Mouse (Mus musculus): ENCODE measurements around the gene Myh15.

Myh15 gene

DNA sequence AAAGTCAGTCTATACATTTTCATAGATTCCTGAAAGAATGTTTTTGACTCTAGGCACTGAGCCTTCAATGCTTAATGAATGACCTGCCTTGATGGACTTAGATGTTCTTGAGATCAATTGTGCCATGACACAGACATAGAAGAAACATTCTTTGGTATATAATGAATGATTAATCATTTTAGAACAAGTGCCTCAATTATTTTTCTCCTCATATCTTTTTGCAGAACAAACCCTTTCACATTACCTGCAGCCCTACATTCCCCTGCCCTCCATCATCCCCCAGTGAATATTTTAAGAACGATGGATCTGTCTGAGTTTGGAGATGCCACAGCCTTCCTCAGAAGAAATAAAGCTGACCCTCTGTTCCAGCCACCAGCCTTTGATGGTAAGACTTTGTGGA is at the start of gene Myh15:
Gene Myh15 (plus strand): TSS at position 301 of the 400 bp plus-strand sequence.
- in situ Hi-C loops (cut with MboI; ENCODE audit: low pct_unique_long_range_greater_than_20kb in 1 of 2, low sequenced_read_pairs in 2 of 2, unreplicated experiment in 1 of 2) = no loop called here

DNA sequence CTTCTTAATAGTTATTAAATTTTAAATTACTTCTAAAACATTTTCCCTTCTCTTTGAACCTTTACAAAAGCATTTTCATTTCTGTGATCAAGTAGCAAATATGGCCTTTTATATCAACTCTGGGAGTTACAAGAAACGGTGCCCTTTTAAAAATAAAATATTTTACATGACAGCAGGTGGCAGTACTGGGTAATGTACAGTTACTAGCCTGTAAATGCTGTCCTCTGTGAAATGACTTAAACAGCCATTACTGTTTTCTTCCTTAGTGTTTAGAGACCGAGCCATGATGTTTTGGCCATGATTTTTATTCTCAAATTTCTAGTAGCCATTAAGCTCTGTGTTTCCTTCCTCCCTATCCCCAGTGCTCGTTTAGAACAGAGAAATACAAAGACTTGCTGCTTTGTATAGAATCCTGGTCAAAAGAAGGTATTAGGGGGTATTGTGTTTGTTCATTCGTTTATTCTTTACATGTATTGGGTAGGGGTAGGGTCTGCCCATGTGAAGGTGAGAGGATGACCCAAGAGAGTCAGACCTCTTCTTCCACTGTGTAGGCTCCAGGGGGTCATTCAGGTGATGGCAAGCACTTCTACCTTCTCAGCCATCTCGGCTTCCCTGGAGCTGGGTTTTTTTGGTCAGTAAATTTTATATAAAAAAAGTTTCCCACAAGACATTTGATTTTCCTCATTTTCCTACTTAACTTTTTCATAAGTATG is 40.5 kb upstream of the Myh15 start:
- in situ Hi-C loops (cut with MboI; ENCODE audit: low pct_unique_long_range_greater_than_20kb in 1 of 2, low sequenced_read_pairs in 2 of 2, unreplicated experiment in 1 of 2) = no loop called here

DNA sequence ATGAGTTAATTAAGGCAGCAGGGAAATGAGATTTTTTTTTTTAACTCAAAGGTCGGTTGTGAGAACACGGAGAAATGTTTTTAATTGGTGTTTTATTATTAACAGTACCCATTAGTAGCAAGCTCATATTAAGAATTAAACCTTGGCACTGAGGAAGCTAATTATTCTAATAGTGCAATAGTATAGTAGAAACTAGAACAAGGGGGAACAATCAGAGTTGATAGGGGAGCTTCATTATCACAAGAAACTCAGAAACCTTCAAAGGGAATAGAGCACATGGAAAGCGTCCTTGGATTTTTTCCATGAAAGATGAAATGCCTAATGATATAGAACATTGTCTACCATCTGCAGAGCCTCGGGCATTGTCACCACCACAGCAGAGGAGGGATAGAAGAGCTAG is 21.4 kb upstream of the Myh15 start:
- in situ Hi-C loops (cut with MboI; ENCODE audit: low pct_unique_long_range_greater_than_20kb in 1 of 2, low sequenced_read_pairs in 2 of 2, unreplicated experiment in 1 of 2) = no loop called here

DNA sequence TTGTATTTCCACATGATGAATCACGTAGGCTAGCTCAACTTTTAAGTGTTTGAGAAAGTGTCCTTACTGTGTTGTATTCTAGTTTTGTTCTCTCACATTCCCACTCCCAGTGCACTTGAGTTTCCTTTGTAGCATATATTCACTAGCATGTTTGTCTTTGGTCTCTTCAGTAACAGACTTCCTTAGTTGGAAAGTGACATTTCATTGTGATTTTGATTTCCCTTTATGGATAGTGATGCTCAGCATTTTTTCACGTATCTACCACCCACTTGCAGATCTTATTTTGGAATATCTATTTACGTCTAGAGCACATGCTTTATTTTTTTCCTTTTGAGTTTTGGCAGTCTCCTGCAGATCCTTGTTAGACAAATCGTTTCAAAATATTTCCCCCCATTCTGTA is 19.5 kb upstream of the Myh15 start:
- in situ Hi-C loops (cut with MboI; ENCODE audit: low pct_unique_long_range_greater_than_20kb in 1 of 2, low sequenced_read_pairs in 2 of 2, unreplicated experiment in 1 of 2) = no loop called here

DNA sequence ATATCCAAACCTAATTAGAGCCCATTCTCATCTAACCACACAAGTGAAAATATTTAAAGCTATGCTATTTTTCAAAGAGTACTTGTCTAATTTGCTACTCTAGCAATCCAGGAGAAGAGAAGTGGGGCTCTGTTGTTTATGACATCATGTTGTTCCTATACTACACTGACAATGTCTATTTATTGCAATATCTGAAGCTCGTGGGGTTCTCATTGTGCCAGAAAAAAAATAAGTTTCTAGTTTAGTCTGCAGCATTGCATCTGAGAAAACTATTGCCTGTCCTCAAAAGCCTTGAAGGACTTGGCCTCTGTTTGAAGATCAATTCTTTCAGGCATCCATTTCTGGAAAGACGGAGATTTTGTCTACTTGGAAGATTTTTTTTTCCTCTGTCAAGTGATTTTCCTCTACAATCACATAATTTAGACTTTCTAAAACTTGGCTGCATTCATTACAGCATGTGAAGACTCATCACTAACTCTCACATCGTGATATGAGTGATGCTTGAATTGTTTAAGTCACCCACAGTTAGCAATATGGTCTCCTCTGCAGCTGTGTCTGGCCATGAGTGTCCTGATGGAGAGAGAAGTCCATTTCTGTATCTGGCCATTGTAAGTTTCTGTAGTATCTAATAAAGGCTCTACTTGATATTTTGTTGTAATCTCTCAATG is 16.6 kb upstream of the Myh15 start:
- in situ Hi-C loops (cut with MboI; ENCODE audit: low pct_unique_long_range_greater_than_20kb in 1 of 2, low sequenced_read_pairs in 2 of 2, unreplicated experiment in 1 of 2) = no loop called here

DNA sequence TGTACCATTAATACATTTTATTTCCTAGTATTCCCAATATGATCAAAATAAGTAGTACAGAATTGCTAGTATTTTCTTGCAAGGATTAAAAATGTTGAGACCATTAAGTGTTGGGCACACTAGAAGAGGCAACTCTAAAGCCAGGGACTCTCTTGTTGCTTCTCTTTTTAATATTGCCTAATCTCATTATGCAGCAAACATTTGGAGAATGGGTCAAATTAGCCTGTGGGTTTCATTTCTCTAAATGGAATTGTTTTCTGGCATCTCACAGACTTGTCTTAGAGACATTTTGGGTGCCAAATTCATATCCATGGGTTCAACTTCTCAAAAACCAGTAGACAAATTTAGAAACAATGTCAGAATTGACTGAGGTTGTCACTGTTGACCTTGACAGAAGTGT is 8.1 kb upstream of the Myh15 start:
- in situ Hi-C loops (cut with MboI; ENCODE audit: low pct_unique_long_range_greater_than_20kb in 1 of 2, low sequenced_read_pairs in 2 of 2, unreplicated experiment in 1 of 2) = no loop called here

DNA sequence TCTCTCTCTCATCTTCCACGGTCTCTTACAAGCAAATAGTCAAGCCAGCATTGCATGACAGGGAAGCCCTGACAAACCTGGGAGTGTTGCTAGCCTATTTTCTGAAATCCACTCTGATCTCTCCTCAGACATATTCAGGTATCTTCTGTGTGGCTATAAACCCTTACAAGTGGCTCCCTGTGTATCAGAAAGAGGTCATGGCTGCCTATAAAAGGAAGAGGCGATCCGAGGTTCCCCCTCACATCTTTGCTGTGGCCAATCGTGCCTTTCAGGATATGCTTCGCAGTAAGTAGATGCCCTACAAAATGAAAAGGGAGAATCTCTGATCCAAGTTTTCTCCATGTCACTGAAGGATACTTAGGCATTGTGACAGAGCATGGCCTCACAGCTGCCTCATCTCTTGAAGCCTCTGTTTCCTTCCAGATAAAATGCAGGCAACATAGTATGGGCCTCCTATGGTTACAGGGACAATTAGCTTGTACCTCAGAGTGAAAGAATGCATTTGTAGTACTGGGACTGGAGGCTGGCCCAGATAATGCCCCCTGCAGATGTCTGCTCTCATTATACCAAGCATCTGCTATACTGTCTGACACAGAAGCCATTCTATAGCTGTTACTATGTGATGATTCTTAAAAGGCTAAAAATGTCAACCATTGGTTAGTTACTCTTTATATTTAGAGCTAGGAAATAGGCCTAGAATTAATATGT is 12.1 kb downstream of the Myh15 start:
- in situ Hi-C loops (cut with MboI; ENCODE audit: low pct_unique_long_range_greater_than_20kb in 1 of 2, low sequenced_read_pairs in 2 of 2, unreplicated experiment in 1 of 2) = no loop called here

DNA sequence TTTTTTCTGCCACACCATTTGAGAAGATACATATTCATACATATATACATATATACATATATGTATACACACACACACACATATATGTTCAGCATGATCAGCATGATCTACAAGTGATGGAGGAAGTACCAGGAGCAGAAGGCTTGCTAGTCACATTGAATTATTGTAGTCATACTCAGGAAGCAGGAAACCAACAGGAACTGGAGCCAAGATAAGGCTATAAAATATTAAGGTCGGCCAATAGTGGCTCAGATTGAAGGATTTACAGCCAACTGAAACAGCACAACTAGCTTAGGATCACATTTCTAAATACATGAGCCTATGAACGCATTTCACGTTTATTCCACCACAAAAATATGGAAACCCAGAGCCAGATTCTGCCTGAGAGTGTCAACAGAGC is 14.0 kb downstream of the Myh15 start:
- in situ Hi-C loops (cut with MboI; ENCODE audit: low pct_unique_long_range_greater_than_20kb in 1 of 2, low sequenced_read_pairs in 2 of 2, unreplicated experiment in 1 of 2) = no loop called here

DNA sequence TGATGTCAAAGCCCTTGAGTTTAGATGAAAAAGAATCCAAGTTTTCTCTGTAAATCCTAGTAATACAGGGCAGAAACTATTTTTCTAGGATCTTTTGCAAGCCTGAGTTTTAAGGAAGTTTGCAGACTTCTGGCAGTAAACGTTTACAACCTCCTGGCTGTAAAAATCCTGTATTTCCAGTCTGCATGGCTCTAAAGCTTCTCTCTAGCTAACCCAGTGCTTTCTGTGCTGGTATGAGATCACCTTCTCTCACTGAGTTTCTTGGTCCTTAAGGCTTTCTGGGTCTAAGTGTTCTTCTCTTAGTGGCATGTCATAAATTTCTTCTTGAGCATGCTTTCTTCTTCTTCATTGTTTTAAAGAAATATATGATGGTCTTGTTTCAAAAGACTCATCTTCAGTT is 70.7 kb downstream of the Myh15 start:
- in situ Hi-C loops (cut with MboI; ENCODE audit: low pct_unique_long_range_greater_than_20kb in 1 of 2, low sequenced_read_pairs in 2 of 2, unreplicated experiment in 1 of 2) = no loop called here

DNA sequence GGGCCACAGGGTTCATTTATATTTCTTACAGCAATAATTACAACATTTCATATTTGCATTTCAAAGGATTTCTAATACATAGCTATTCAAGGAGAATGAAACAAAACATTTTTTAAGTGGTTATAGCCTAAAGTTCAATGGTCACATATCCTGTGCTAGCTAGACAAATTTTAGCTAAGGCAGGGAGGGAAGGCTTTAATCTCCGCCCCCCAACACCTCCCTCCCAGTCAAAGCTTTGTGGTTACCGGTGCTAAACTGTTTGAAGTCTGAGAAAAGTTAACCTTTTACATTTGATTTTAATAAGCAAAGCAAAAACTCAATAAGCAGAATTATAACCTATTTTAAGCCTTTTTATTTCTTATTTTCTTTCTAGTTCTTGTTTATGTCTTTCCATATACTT is 98.9 kb downstream of the Myh15 start:
- in situ Hi-C loops (cut with MboI; ENCODE audit: low pct_unique_long_range_greater_than_20kb in 1 of 2, low sequenced_read_pairs in 2 of 2, unreplicated experiment in 1 of 2) = no loop called here

DNA sequence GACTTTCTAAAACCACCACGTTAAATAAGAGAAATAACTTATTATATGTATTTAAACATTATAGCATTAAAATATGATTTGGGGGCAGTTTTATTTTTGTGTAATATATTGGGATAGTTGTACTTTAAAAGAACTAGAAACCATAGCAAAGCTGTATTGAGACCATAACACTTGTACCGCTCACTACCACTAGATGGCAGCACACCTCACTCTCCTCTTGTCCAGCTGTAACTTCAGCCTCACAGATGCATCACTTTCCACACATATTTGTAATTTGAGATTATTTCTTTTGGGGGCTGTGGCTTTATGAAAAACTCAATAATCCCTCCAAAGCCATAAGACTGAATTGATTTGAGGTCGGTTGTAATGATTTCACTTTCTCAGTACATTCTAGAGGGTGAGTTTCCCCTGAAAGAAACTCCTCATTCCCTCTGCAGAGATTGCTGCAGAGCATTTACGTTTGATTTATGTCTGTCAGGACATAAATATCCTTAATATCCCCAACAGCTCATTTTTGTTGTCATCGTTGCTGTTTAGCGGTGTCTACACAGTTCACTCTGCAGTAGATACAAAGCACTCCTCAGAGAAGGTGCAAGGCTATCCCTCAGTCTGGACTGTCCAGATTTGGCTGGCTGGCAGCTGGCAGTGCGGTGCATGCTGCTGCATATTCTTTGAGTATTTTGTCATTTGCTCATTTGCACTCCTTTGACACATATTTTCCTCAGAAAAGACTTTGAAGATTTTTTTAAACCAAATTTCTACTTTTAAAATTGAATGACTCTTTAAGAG is 107.3 kb downstream of the Myh15 start:
- in situ Hi-C loops (cut with MboI; ENCODE audit: low pct_unique_long_range_greater_than_20kb in 1 of 2, low sequenced_read_pairs in 2 of 2, unreplicated experiment in 1 of 2) = no loop called here

DNA sequence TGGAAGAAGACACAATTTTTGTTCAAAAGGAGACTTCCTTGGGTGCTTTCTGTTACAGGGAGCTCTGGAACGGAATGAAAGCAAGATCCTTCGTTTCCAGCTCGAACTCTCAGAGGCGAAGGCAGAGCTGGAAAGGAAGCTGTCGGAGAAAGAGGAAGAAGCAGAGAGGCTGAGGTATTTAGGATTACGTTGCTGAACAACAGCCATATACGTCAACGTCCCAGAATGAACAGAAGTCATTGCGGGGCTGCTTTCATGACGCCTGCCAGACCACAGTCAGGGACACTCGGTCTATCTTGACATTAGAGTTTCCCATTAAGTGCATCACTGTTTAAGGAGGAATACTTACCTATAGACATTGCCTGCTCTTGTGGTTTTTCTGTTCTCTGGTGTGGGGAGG is 108.4 kb downstream of the Myh15 start:
- in situ Hi-C loops (cut with MboI; ENCODE audit: low pct_unique_long_range_greater_than_20kb in 1 of 2, low sequenced_read_pairs in 2 of 2, unreplicated experiment in 1 of 2) = no loop called here

DNA sequence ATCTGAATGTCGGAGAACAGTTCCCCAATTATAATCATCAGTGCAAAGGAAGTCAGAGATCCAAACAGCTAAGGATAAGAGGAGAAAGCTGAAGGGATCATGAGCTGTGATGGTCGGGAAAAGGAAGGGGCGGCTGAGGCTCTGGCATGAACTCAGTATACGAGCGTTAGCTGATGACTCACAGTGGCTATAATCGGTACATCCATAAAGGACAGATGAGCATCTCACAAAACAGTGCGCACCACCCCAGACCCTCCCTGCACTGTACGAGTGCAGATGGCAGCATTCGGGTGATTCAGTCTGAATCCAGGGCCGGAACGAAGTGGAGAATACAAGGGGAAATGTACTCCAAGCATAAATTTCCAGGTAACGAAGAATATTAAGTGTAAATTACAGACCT is 110.0 kb downstream of the Myh15 start:
- in situ Hi-C loops (cut with MboI; ENCODE audit: low pct_unique_long_range_greater_than_20kb in 1 of 2, low sequenced_read_pairs in 2 of 2, unreplicated experiment in 1 of 2) = no loop called here

DNA sequence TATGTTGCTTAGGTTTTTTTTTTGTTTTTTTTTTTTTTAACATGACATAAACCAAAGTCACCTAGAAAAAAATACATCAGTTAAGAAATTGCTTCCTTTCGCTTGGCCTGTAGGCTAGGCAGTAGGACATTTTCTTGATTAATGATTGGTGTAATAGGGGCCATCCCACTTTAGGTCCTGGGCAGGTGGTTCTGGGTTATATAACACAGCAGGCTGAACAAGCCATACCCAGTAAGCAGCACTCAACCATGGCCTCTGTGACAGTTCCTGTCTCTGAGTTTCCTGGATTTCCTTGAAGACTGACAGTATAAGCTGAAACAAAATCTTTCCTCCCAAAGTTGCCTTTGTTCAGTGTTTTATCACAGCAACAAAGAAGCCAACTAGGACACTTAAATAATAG is 117.8 kb downstream of the Myh15 start:
- in situ Hi-C loops (cut with MboI; ENCODE audit: low pct_unique_long_range_greater_than_20kb in 1 of 2, low sequenced_read_pairs in 2 of 2, unreplicated experiment in 1 of 2) = no loop called here

DNA sequence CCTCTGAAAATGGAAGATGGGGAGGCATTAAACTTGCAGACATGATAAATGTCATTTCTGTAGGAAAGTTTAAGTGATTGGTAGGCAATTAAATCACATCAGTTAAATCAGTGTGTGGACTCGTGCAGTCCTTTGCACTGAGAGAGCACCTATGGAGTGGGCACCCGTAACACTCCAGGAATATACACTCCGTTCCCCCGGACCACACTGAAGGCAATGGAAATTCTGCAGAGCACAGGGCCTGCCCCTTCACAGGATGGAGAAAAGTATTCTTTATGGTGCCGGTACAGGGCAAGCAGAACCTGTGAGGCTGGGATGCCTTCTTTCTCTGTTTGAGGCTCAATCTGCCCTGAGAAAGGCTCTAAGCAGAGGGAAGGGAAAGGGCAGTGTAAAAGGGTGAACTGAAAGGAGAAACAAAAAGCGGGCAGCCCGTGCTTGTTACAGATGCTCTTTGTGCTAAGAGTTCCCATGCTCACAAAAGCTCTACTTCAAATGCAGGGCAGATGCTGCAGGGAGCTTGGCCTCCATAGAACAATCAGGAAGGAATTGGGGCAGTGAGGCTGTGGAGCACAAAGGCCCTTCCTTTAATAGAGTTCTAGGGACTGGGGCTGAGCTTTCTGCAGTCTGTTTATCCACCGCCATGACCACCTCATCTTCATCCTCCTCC is 118.6 kb downstream of the Myh15 start:
- in situ Hi-C loops (cut with MboI; ENCODE audit: low pct_unique_long_range_greater_than_20kb in 1 of 2, low sequenced_read_pairs in 2 of 2, unreplicated experiment in 1 of 2) = no loop called here

DNA sequence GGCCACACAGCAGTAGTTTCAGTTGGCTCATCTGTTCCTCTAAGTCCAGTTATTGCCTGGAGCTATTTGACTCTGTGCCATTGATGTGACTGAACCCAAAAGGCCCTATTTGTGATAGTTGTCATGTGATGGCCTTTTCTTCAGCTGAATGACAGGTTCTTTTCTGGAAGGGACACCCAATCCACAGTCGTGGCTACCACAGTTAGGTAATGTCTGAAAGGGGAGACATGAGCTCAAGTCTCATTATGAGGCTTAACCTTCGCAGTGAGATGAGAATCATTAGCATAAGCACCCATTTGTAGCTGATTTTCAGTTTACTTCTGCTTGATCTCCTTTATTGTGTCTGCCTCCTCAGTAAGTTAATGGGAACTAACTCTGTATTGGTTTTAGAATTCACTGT is 136.2 kb downstream of the Myh15 start:
- in situ Hi-C loops (cut with MboI; ENCODE audit: low pct_unique_long_range_greater_than_20kb in 1 of 2, low sequenced_read_pairs in 2 of 2, unreplicated experiment in 1 of 2) = no loop called here

DNA sequence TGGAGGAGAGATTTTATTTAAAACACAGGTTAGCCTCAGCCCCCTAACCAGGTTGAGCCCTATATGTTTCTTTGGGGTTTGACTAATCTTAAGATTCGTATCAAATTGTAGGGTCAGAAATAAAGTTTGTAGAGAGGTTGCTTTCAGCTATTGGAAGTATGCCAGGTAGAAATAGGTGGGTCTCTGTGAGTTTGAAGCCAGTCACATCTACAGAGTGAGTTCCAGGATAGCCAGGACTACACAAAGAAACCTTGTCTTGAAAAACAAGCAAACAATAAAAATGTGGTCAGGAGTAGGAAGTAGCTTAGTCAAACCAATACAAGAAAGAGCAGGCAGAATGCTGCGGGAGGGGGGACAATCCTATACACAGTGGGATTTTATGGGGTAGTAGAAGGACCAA is 136.7 kb downstream of the Myh15 start:
- in situ Hi-C loops (cut with MboI; ENCODE audit: low pct_unique_long_range_greater_than_20kb in 1 of 2, low sequenced_read_pairs in 2 of 2, unreplicated experiment in 1 of 2) = no loop called here

DNA sequence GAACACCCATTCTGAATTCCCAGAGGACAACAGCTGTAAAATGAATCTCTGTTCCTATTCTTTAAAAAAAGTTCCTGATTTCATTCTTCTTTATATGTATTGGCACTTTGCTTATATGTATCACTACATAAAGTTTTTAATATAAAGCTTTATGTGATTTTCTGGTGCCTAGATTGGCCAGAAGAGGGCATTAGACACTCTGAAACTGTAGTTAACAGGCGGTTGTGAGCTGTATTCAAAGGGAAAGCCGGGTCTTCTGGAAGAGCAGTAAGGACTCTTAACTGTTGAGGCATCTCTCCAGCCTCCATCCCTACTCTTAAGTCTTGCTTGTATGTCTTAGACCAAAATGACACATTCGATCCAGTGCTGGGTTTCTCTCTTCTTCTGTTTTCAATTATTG is 139.0 kb downstream of the Myh15 start:
- in situ Hi-C loops (cut with MboI; ENCODE audit: low pct_unique_long_range_greater_than_20kb in 1 of 2, low sequenced_read_pairs in 2 of 2, unreplicated experiment in 1 of 2) = no loop called here

DNA sequence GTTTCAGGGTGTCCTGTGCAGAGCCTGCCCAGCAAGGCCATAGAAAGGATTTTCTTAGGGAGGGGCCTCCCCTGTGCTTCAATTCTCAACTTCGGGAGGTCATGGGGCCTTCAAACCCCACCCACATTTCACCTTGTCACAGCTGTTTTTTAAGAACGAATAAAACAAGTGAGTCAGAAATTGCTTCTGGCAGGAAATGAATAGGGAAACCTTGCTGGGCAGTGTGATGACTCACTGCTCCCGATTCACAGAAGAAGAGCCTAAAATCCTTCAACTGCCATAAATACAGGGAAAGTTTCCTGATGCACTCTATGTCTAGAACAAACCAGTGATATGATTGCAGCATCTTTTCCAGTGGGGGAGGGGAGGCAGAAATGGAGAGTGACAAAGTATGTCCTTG is 140.7 kb downstream of the Myh15 start:
- in situ Hi-C loops (cut with MboI; ENCODE audit: low pct_unique_long_range_greater_than_20kb in 1 of 2, low sequenced_read_pairs in 2 of 2, unreplicated experiment in 1 of 2) = no loop called here

All from mouse embryonic stem cell (cell line).